Mouse (Mus musculus): ENCODE results near the gene Hdhd5. TPM values are rescaled to one million over a fixed set of nuclear protein-coding genes. Genes with fewer than 3 reads are reported as not detected.
A peak's percentile ranks its signal among the peaks of the same experiment; 100 is the strongest.

Gene Hdhd5
- 10 to 100 TPM; 20.1 to 25.0 (median 22.9) TPM for total RNA-seq (2022)

DNA sequence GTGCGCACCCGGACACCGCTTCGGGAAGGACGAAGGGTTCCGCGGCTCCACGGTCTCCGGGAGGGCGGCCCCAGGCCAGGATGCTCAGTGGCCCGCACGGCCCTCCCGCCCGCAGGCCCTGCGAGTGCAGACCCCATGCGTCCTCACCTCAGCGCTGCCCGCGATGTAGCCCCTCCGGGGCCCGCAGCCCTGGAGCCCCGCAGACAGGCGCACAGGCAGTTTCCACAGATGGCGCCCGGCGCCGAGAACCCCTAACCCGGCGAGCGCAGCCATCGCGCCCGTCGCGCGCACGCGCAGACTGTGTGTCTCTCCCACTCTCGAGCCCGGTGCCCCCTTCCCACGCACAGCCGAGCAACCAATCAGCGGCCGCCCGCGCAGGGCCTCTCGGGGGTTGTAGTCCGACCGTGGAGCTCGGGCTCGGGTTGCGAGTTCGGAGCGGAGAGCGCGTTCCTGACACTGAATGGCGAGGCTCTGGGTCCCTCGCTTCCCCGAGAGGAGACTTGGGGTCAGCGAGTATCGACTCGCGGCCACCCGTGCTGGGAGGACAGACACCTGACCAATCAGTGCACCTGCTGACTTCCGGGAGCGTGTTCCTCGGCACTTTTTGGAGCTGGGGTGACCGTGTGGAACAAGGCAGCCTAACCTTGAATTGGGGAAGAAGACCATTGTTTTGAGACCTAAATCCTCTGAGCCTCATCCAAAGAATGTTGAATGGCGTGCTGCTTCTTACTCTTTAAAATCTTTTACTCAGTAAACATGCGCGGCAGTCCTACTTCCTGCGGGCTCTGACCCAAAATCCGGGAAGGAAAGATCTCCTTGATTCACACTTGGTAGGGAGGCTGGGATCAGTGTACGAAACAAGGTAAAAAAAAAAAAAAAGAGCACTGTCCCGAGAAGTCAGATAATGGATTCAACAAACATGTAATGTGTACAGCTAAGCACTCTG is at the start of gene Hdhd5:
Gene Hdhd5, minus strand, starts transcription at position 300 of the 946 bp plus-strand sequence.
- peak; percentile 89 for DNase-seq (ENCODE audit: low spot score)

DNA sequence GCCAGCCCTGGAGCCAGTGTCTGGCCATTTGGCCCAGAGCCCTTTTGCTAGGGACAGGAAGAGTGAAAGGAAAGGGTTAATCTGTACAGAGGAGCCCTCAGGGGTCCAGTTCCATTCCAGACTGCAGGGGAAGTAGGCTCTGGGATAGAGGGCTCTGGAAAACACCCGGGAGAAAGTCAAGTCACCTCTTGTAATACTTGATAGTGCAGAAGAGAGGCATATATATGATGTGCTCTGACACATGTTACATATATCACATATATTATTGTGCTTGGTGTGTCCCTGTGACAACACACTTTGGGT is 49.5 kb upstream of the Hdhd5 start:
- DNase-seq (ENCODE audit: low spot score), result no peak

DNA sequence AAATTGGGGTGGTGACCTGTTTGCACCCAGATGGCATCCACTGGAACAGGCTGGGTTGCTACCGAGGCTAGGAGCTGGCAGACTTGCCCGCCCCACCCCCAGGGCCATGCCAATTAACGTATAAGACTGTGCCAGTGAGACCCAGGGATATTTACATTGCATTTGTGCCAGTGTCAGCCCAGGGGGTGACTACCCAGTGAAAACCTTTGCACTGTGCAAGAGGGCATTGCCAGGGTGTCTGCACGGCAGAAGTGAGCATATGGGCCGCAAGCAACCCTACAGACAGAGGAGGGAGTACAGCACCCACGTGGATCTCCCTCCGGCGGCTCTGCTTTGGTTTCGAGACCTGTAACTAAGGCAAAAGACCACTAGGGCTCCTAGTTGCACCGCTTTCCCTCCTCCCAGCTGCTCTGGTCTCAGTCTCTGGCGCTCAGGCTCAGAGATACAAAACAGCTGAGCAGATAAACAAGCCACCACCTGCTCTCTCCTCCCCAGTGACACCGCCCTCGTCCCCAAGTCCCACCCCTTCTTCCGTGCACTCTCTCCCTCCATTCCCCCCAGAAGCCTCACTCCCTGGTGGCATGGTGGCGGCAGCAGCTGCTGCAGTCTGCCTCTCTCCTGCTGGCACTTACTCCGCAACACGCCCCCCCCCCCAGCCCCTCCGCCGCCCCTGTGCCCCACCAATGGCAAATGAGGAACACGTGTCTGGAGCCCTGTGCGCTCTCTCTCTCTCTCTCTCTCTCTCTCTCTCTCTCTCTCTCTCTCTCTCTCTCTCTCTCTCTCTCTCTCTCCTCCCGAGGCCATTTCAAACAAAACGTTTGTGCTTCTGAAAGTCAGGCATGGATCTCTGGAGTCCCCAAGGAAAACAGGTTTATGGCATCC is 49.0 kb upstream of the Hdhd5 start:
- peak; percentile 35 for DNase-seq (ENCODE audit: low spot score)

DNA sequence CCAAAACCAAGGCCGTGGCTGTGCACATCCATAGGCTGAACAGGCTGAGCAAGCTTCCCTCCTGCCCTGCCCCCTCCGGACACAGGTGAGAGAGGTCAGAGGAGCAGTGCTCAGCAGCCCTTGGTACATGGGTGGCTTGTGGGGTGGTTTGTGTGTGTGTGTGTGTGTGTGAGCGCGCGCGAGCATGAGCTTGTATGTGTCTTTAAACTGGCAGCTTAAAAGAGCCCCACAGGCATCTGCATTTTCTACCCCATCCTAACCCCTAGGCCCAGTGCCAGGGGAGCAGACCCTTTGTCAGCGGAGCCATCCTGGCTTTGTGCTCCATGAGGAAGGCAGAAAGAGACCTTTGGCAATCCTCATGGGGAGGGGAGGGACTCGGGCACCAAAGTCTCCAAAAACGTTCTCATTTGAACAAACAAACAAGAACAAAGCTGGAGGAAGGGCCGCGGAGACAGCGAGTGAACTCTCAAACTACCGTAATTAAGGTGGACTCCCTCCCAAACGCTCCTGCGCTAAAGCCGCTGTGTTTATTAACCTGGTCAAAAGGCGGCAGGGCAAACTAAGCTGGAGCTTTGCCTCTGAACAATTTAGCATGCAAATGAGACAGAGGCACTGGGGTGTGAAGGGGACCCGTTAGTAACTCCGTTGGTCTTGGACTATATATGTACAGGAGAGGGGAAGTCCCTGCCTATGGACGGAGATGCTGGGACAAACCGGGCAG is 48.2 kb upstream of the Hdhd5 start:
- no peak for DNase-seq (ENCODE audit: low spot score)

DNA sequence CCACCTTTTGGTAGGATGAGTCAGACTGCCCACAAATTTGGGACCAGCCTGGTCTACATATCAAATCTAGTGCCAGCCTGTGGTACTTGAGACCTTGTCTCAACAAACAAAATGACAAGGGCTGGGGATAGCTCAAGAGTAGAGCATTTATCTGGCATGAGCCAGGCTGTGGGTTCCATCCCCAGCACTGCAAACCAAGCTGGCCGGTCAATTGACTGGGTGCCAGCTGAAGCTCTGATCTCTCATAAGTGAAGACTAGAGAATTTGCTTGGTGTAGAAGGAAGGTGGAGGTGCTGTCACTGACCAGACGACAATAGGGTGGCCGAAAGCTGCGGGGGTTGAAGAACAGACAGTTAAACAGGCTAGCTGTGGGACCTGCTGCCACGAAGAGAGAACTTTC is 47.4 kb upstream of the Hdhd5 start:
- DNase-seq (ENCODE audit: low spot score), result no peak

DNA sequence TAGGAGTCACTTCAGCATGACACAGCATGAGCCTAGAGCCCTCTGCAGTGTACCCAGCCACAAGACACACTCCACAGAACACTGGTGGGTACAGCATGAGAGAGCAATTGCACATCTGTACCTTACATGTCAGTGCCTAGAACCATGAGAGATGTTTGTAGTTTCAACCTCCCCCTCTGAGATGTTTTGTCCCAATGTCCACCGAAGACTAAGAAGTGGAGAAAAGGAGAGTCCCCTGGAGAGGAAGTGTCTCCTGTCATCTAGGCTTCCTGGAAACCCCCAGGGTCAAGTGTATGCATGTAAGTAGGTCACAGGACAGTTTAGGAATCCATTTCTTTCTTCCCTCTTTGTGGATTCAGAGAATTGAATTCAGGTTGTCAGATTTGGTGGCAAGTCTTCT is 41.3 kb upstream of the Hdhd5 start:
- no peak for DNase-seq (ENCODE audit: low spot score)

DNA sequence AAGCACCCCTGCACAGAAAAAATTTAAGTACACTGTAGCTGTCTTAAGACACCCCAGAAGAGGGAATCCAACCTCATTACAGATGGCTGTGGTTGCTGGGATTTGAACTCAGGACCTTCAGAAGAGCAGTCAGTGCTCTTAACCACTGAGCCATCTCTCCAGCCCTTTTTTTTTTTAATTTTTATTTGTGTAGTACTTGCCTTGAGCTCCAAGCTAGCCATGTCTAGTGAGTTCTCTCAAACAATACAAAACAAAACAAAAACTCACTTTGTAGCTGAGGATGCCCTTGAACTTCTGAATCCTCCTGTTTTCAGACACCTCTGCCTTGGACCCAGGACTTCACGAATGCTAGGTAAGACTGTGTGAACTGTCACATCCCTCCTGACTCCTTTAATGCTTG is 37.1 kb upstream of the Hdhd5 start:
- DNase-seq (ENCODE audit: low spot score), result no peak

DNA sequence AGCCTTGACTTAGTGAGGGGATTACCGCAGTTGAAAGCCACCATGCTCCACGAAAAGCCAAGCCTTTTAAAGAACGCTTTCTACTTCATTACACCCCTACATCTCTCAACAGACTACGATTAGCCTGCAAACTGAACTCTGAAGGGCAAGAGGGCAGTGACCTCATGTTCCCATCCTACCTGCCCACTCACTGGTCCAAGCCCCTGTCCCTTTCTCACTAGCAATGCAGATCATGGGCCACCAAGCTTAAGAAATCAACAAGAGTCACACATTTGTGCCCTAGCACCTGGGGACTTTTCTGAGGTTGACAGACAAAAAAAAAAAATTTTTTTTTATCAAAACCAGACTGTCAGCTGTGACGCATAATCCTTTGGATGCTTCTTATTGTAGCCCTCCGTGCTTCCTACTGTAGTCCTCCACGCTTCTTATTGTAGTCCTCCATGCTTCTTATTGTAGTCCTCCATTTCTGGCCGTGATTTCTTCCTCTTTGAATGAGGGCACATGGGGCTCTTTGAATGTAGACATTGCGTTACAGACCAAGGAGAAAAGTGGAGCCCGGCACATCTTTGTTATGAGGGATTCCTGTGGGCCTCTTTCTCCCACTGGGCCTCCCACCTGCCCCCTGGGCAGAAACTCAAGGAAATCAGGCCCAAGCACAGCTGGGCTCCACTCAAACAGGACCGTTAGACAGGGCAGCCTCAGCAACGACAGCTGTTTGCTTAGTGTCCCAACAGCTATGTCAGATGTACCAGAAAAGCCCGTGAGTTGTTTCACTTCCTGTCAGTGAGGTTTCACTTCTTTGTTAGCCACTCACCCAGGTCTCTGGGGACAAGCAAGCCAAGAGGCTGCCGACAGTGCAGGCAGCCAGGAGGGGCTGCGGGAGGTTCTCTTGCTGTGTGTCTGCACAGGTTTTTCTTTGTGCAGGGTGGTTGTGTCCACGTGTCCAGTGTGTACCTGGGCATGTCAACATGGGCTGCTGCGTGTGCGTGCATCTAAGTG is 36.1 kb upstream of the Hdhd5 start:
- peak; percentile 78 for DNase-seq (ENCODE audit: low spot score)

DNA sequence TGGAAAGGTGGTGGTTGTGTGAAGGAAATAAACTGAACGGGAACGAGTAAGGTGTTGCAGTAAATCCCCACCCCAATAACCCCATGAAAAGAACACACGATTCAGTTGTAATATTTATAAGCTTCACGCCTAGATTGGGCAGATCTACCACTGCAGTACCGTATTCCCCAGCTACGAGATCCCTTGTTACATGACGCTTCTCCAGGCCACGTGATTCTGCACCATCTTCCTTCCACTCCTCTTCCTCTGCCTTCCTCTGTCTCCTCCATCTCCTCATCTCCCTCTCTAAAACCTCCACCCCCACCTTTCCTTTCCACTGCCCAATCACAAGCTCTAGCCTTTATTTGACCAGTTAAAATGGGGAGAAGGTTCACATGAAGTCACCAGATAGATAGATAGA is 25.5 kb upstream of the Hdhd5 start:
- no peak for DNase-seq (ENCODE audit: low spot score)

DNA sequence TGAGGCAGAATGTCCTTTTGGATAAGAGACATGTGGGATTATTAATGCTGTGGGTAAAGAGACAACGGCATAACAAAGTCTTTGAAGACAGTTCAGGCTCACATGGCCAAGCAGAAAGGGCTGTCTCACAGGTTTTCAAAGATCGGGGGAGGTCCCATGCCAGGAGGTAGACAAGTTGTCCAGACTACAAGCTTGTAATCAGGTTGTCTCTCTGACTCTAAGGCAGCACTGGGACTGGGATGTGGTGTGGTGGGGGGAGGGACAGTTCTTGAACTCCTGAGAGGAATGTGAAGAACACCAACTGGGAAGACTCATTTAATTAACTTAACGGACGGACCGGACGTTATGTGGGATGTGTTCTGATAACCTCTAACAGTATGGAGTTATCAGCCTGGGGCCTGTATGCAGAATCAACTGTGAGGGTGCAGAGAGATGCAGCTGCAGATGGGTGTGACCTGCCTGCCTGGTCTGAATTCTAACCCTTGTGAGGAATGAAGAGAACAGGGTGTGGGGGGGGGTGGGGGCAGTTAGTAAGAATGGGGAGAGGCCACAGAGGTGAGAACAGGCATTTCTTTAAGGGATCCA is 25.0 kb upstream of the Hdhd5 start:
- DNase-seq (ENCODE audit: low spot score), result no peak

DNA sequence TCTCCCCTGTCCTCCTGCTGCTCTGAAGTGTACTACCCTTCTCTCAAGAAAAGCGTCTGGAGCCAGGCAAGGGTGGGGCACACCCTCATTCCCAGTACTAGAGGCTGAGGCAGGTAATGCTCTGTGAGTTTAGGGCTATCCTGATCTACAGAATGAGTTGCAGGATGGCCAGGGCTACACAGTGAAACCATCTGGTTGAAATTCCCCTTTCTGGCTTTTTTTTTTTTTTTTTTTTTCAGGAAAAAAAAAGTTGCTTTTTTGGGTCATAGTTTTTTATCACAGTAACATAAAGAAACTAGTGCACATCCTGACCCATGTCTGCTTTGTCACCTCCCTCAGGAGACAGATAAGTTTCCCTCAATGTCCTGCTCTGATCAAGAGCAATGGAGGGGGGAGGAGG is 24.0 kb upstream of the Hdhd5 start:
- DNase-seq (ENCODE audit: low spot score), result no peak

DNA sequence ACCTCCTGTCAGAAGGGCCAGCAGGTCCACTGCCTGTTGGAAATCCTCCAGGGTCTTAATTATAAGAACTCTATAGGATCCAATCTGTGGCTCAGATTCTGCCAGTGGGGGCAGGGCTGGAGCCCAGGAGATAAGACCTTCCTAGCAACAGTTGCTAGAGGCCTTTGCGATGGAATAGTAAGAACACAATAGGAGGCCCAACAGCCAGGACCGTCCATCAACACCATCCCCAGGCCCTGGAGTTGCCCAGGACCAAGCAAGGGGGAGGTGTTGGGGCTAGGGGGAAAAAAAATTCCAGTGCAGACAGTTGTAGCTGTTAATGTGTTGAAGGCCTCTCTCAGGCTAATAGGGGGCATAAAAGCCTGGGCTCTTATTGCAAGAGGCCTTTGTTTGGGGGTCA is 19.1 kb upstream of the Hdhd5 start:
- DNase-seq (ENCODE audit: low spot score), result no peak

DNA sequence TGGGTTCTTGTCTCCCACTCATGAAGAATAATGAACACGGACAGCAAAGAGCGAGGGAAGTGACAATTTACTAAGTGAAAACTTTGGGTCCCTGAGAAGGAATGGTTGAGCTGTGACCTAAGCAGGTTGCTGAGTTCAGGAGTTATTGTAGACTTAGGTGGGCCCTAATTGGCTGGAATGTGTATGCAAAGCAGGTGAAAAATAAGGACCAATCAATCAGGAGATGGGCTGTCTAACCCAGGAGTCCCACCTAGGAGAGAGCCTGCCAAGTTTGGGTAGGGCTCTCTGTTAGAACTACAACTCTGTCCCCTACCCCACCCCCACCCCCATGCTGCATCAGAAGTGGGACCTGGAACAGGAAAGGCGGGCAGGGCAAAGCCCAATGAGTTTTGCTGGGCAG is 17.5 kb upstream of the Hdhd5 start:
- DNase-seq (ENCODE audit: low spot score), result no peak

DNA sequence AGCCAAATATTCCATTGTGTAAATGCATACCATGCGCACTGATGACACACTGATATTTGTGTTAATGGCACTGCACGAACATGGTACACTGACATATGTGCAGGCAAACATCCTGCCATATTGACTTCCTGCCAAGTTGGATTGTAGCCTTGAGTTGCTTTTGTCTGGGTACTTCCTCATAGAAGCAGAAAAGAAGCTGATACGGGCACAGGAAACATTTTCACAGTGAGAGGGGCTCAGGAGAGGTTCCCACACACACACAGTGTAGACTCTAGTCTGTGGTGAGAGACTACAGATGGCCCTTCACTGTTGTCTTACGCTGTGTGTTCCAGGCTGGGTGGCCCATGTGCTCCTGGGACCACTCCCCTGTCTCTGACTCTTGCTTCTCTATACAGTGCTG is 15.9 kb upstream of the Hdhd5 start:
- DNase-seq (ENCODE audit: low spot score), result no peak

DNA sequence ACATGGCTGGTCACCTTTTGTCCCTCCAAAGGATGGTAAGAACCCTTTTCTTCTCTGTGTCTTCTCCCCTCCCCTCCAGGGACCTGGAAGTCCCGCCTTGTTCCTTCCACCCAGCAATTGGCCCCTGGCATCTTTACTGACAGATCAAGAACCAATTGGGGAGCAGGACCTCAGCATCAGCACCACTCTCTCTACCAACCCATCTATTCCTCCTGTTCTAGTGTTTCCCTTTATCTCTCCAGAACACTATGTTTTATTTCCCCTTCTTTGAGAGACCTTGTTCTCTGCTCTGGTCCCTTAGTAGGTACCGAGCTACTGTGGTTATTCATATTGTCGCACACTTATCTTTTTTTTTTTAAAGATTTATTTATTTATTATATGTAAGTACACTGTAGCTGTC is 15.2 kb upstream of the Hdhd5 start:
- DNase-seq (ENCODE audit: low spot score), result no peak

DNA sequence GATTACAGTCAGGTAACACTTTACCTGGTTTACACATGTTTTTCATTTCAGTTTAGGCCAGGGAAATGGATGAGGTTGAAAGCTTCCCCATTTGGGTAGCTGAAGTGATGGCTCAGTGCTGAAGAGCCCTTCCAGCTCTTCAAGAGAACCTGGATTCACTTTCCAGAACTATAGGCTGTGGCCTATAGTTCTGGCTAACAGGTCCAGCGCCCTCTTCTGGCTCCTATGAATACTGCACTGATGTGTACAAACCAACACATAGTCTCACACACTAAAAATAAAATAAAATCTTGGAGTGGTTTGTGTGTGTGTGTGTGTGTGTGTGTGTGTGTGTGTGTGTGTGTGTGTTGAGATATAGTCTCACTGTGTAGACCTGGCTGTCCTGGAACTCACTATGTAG is 10.9 kb upstream of the Hdhd5 start:
- no peak for DNase-seq (ENCODE audit: low spot score)

DNA sequence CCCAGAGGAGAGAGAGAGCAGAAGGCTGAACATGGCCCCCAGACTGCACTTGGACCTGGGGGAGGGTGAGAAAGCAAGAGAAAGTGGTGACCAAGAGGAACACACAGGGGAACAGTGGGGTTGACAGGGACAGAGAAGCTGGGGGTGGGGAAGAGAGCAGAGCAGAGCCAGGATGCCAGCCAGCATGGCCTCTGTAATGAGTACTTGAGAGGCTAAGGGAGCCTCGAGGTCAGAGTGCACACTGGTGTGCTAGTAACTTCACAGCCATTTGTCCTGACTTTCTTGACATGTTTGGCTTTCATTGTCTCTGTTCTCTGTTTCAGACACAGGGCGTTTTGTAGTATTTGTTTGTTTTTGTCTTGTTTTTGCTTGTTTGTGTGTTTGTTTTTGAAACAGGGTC is 10.3 kb upstream of the Hdhd5 start:
- DNase-seq (ENCODE audit: low spot score), result no peak

DNA sequence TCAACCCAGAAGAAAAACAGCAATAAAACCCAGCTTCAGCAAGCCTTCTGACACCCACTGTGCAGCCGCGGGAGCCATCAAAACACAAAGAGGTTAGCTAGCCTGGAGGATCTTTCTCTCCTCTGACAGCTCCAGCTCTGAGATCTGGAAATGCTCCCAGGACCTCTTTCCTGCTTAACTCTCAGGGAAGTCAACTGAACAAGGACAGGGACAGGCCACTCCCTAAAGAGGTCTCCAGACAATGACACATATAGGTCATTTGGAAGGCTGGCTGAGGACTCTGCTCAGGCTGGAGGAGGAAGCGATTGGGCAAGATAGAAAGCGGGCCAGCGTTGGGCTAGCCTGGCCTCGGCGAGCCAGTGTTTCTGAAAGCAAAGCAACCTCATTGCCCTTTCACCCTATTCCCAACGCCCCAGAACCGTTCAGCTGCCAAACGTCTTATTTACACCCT is 8.7 kb upstream of the Hdhd5 start:
- peak; percentile 87 for DNase-seq (ENCODE audit: low spot score)

DNA sequence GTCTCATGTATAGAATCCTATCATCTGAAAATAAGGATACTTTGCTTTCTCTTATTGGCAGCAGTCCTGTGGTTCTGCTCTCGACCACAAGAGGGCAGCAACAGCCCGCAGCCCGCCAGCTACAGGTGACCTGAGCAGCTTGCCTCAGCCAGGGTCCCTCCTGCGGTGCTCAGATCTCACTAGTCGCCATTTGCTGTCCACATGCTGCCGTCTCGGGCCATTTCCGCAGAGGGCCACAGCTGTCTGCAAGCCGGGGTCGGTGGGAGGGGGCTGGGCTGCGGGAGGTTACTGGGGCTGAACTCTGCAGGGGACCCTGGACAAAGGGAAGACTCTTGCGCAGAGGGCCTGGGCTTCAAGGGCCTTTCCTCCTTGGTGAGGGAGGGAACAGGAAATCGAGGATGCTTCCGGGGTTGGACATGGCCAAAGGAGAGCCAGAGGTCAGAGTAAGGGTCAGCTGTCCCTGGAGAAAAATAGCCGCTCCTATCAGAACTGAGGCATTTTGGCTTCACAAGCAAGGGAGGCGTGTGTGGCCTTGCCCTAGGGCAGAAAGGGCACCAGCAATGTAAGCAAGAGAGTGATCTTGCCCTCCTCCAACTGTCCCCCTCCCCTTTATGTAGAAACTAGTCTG is 8.1 kb upstream of the Hdhd5 start:
- DNase-seq (ENCODE audit: low spot score), result peak; percentile 85

DNA sequence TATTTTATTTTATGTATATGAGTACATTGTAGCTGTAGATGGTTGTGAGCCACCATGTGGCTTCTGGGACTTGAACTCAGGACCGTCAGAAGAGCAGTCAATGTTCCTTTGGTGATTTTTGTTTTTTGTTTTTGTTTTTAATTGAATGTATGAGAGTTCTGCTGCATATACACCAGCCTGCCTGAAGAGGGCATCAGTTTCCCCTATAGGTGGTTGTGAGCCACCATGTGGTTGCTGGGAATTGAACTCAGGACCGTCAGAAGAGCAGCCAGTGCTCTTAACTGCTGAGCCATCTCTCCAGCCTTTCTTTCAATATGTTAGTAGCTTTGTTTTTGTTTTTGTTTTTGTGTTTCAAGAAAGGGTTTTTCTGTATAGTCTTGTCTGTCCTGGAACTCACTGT is 5.2 kb upstream of the Hdhd5 start:
- DNase-seq (ENCODE audit: low spot score), result no peak

All from heart, adult 8-10 months (tissue).